Mouse (Mus musculus): ENCODE data around the gene Trpv1. TPM values are rescaled to one million over a fixed set of nuclear protein-coding genes. Genes with fewer than 3 reads are reported as not detected.

The Trpv1 gene
- polyA plus RNA-seq, 1 experiment from 2014 or later, result 0.14 TPM

- H3K4me2 ChIP-seq (replicated peaks), result no peak overlapping the region
- no peaks in the 10 kb centered on the region for H3K27me3 ChIP-seq
- H3K36me3 ChIP-seq, result no peaks in the 10 kb centered on the region
- H3K9me3 ChIP-seq, result no peaks in the 10 kb centered on the region
- H3K9ac ChIP-seq (replicated peaks), result no peak overlapping the region
- H3K27ac ChIP-seq (replicated peaks), result no peak overlapping the region
- ATAC-seq (replicated peaks), result no peak
- no peaks in the 10 kb centered on the region for H3K4me1 ChIP-seq
- 85% methylated on average over 7 of the region's 7 CpGs for WGBS
- H3K4me3 ChIP-seq, result no peak overlapping the region
Measured at GRCm38 (mm10) chr11:73205194-73205593, 28.9 kb upstream of the Trpv1 start.

DNA sequence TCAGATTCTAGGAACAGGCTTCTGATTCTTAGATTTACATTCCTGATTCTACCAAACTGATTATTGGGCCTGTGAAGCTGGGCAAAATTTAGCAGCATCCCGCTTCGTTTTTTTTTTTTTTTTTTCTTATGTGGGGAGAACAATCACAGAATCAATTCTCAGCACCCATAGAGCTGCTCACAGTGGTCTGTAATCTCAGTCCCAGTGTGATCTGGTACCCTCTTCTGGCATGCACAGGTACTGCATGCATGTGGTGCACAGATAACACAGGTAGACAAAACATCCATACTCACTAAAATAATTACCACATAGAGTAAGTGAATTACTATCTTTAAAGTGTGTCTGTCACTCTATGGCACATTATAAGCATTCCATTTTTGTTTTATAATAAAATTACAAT is 26.5 kb upstream of the Trpv1 start:
- no peak overlapping the region for H3K4me3 ChIP-seq
- no peaks in the 10 kb centered on the region for H3K36me3 ChIP-seq
- no peaks in the 10 kb centered on the region for H3K9me3 ChIP-seq
- no peak overlapping the region for H3K9ac ChIP-seq (replicated peaks)
- WGBS, result 84% methylated on average over 2 of the region's 2 CpGs
- no peaks in the 10 kb centered on the region for H3K27me3 ChIP-seq
- ATAC-seq (replicated peaks), result no peak
- H3K27ac ChIP-seq (replicated peaks), result no peak overlapping the region
- no peak overlapping the region for H3K4me2 ChIP-seq (replicated peaks)
- no peaks in the 10 kb centered on the region for H3K4me1 ChIP-seq

- Histone ChIP-seq H3K4me2 (replicated peaks) (no peak overlapping the region), H3K4me3 (no peak overlapping the region), H3K27ac (replicated peaks) (no peak overlapping the region), H3K27me3 (no peaks in the 10 kb centered on the region), H3K9ac (replicated peaks) (no peak overlapping the region), H3K9me3 (no peaks in the 10 kb centered on the region), H3K4me1 (no peaks in the 10 kb centered on the region), H3K36me3 (no peaks in the 10 kb centered on the region)
- ATAC-seq (replicated peaks), result no peak
- 76% methylated on average over 3 of the region's 3 CpGs for WGBS
Measured at GRCm38 (mm10) chr11:73213956-73214355, 20.1 kb upstream of the Trpv1 start.

GRCm38 (mm10) chr11:73219671-73220070 is 14.4 kb upstream of the Trpv1 start:
- H3K27me3 ChIP-seq, result no peaks in the 10 kb centered on the region
- H3K9ac ChIP-seq (replicated peaks), result no peak overlapping the region
- no peak overlapping the region for H3K4me3 ChIP-seq
- H3K4me1 ChIP-seq, result no peaks in the 10 kb centered on the region
- no peaks in the 10 kb centered on the region for H3K36me3 ChIP-seq
- WGBS, result 55% methylated on average over 2 of the region's 2 CpGs
- H3K27ac ChIP-seq (replicated peaks), result no peak overlapping the region
- ATAC-seq (replicated peaks), result no peak
- H3K9me3 ChIP-seq, result no peaks in the 10 kb centered on the region
- no peak overlapping the region for H3K4me2 ChIP-seq (replicated peaks)

- Histone ChIP-seq H3K27ac (replicated peaks) (no peak overlapping the region), H3K4me1 (no peaks in the 10 kb centered on the region), H3K9me3 (no peaks in the 10 kb centered on the region), H3K9ac (replicated peaks) (no peak overlapping the region), H3K4me3 (no peak overlapping the region), H3K4me2 (replicated peaks) (no peak overlapping the region), H3K36me3 (no peaks in the 10 kb centered on the region), H3K27me3 (no peaks in the 10 kb centered on the region)
- no peak for ATAC-seq (replicated peaks)
- WGBS, result 93% methylated on average over 1 of the region's 1 CpGs
Measured at GRCm38 (mm10) chr11:73220651-73221050, 13.4 kb upstream of the Trpv1 start.

DNA sequence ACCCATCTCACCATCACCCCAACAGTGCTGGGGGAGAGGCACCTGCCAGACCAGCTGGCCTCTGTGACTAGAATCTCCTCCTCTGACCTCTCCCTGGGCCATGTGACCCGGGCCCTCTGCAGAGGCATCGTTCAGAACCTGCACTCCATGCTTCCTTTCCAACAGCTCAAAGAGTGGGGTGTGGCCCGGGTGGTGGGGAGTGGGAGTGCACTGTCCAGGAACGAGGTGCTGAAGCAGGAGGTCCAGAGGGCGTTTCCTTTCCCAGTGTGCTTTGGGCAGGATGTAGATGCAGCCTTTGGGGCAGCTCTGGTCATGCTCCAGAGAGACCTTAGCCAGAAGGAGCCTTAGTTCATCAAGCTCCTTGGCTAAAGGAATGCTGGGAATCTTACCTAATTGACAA is 11.2 kb upstream of the Trpv1 start:
- WGBS, result 41% methylated on average over 5 of the region's 5 CpGs
- H3K9ac ChIP-seq (replicated peaks), result no peak overlapping the region
- H3K4me3 ChIP-seq, result no peak overlapping the region
- no peaks in the 10 kb centered on the region for H3K9me3 ChIP-seq
- no peak overlapping the region for H3K4me2 ChIP-seq (replicated peaks)
- no peak for ATAC-seq (replicated peaks)
- no peak overlapping the region for H3K27ac ChIP-seq (replicated peaks)
- H3K36me3 ChIP-seq, result no peaks in the 10 kb centered on the region
- H3K27me3 ChIP-seq, result no peaks in the 10 kb centered on the region
- H3K4me1 ChIP-seq, result no peaks in the 10 kb centered on the region

DNA sequence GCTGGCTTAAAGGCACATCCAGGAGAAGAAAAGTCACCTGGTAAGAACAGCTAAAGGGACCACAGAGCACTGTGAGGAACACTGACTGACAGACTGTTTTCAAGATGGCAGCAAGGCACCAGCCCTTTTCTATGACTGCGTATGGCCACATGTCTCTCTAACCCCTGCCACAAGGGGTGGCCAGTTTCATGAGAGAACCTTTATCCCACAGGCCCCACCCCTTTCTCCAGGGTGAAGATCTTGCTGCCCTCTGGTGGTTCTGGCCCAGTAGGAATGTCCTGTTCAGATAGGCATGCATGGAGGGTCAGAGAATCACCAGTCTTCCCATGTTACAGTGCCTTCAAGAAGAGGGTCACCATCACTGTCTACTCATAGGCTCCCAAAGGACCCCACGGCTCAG is 10.1 kb upstream of the Trpv1 start:
- Histone ChIP-seq H3K4me1 (no peaks in the 10 kb centered on the region), H3K9me3 (no peaks in the 10 kb centered on the region), H3K27me3 (no peaks in the 10 kb centered on the region), H3K4me3 (no peak overlapping the region), H3K4me2 (replicated peaks) (no peak overlapping the region), H3K36me3 (no peaks in the 10 kb centered on the region), H3K27ac (replicated peaks) (no peak overlapping the region), H3K9ac (replicated peaks) (no peak overlapping the region)
- 71% methylated on average over 2 of the region's 2 CpGs for WGBS
- ATAC-seq (replicated peaks), result no peak

DNA sequence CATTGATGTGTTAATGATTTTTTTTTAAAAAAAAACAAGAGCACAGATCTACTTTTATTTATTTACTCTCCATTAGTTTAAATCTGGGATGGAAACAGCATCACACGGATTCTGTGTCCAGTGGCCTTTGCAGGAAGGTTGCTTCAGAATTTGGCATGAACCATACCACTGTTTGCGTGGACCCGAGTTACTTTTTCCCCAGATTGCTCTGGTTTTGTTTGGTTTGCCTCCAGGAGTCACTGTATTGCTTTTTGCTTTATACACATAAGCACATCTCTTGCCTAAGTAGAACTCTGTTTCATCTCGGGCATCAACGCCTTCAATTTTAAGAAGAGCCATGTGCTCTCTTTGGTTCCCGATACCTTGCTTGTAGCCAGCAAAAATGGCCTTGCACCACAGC is 8.2 kb upstream of the Trpv1 start:
- Histone ChIP-seq H3K9me3 (no peaks in the 10 kb centered on the region), H3K27ac (replicated peaks) (no peak overlapping the region), H3K27me3 (no peaks in the 10 kb centered on the region), H3K36me3 (no peaks in the 10 kb centered on the region), H3K4me2 (replicated peaks) (no peak overlapping the region), H3K4me3 (no peak overlapping the region), H3K9ac (replicated peaks) (no peak overlapping the region), H3K4me1 (no peaks in the 10 kb centered on the region)
- 91% methylated on average over 6 of the region's 6 CpGs for WGBS
- ATAC-seq (replicated peaks), result no peak

DNA sequence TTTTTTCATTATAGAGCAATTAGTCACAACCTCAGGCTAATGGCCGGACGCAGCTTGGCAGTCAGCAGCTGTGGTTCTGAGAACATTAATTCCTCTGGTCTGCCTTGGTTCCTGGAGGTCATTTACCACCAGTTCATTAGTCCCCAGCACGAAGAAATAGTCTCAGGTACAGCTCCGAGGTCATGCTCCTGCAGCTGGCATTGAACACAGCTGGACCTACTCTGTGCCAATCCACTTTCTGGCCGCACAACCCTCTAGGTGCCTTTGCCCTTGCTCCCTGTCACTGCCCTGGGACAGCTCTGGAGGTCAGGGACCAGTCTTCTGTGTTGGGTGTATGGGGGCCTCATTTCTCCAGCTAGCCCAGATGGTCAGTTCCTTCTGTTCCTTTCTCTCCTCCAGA is 5.2 kb upstream of the Trpv1 start:
- Histone ChIP-seq H3K4me2 (replicated peaks) (no peak overlapping the region), H3K4me1 (no peaks in the 10 kb centered on the region), H3K9ac (replicated peaks) (no peak overlapping the region), H3K27ac (replicated peaks) (no peak overlapping the region), H3K9me3 (no peaks in the 10 kb centered on the region), H3K27me3 (no peaks in the 10 kb centered on the region), H3K36me3 (no peaks in the 10 kb centered on the region), H3K4me3 (no peak overlapping the region)
- WGBS, result 86% methylated on average over 5 of the region's 5 CpGs
- ATAC-seq (replicated peaks), result no peak

GRCm38 (mm10) chr11:73230081-73230480 is 4.0 kb upstream of the Trpv1 start:
- no peak for ATAC-seq (replicated peaks)
- Histone ChIP-seq H3K4me3 (no peak overlapping the region), H3K27me3 (no peaks in the 10 kb centered on the region), H3K4me2 (replicated peaks) (no peak overlapping the region), H3K9ac (replicated peaks) (no peak overlapping the region), H3K36me3 (no peaks in the 10 kb centered on the region), H3K4me1 (no peaks in the 10 kb centered on the region), H3K9me3 (no peaks in the 10 kb centered on the region), H3K27ac (replicated peaks) (no peak overlapping the region)
- WGBS, result 94% methylated on average over 5 of the region's 5 CpGs

DNA sequence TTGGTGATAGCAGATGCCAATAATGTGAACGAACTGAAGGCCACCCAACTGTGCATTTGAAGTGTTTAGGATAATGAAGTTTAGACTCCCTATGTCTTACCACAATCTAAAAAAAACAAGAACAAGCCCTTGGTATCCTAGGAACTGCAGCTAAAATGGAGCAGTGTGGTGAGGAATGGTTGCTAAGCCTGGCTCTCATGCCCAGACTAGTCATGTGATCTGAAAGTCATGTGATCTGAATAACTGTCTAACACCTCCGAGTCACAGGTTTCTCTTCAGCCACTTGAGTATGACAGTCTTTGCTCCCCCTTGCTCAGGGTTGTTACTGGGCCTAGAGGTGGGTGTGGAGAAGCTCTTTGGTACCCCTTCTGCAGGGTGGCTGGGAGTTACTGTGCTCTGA is 1.6 kb upstream of the Trpv1 start:
- H3K9me3 ChIP-seq, result no peaks in the 10 kb centered on the region
- H3K27ac ChIP-seq (replicated peaks), result no peak overlapping the region
- H3K4me1 ChIP-seq, result no peaks in the 10 kb centered on the region
- 52% methylated on average over 2 of the region's 2 CpGs for WGBS
- H3K27me3 ChIP-seq, result no peaks in the 10 kb centered on the region
- no peaks in the 10 kb centered on the region for H3K36me3 ChIP-seq
- H3K4me3 ChIP-seq, result no peak overlapping the region
- no peak overlapping the region for H3K9ac ChIP-seq (replicated peaks)
- no peak for ATAC-seq (replicated peaks)
- no peak overlapping the region for H3K4me2 ChIP-seq (replicated peaks)

DNA sequence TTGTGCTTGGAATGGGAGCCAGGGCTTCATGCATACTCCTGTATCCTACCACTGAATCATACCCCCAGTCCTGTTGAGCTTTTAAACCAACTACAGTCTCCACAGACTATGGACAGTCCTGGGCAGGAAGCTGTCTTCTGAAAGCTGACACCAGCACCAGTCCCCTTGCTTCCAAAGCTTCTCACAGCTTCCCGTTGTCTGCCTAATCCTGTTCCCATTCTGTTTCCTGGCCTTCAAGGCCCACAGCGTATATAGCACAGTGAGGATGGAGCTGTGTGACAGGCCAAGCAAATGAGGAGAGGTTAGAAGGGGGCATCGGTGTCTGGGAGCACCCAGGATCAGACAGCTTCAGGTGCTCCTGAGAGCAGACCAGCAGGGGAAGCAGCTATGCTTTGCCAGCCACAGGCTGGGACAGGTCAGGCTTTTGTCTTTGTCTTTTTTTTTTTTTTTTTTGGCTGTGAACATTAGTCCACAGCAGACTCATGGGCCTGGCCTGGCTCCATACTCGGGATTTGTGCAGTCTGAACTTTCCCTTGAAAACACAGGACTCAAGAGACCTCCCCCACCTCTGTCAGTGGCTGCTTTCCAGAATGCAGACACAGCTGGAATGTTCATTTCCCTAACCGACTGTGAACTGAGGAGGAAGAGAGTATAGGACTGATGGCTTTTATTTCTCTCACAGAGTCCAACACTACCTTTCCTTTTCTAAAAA is 2.1 kb downstream of the Trpv1 start:
- Histone ChIP-seq H3K27ac (replicated peaks) (no peak overlapping the region), H3K4me2 (replicated peaks) (no peak overlapping the region), H3K4me1 (no peaks in the 10 kb centered on the region), H3K36me3 (no peaks in the 10 kb centered on the region), H3K27me3 (no peaks in the 10 kb centered on the region), H3K9me3 (no peaks in the 10 kb centered on the region), H3K9ac (replicated peaks) (no peak overlapping the region), H3K4me3 (no peak overlapping the region)
- WGBS, result 36% methylated on average over 5 of the region's 5 CpGs
- no peak for ATAC-seq (replicated peaks)

DNA sequence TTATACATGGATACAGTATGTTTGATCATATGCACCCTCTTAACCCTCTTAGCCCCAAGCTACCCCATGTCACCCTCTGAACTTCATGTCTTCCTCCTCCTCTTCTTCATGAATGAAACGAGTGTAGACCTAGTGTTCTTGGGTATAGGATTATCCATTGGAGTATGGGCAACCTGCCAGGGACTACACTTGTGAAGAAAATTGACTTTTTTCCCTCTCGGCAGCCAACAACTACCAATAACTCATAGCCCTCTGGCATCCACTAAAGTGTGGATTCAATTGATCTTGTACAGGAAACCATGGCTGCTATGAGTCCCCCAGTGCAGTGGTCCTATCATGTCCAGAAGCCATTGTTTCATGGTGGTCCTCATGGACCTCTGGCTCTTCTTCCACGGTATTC is 2.6 kb downstream of the Trpv1 start:
- no peak overlapping the region for H3K27ac ChIP-seq (replicated peaks)
- no peaks in the 10 kb centered on the region for H3K4me1 ChIP-seq
- no peaks in the 10 kb centered on the region for H3K9me3 ChIP-seq
- no peaks in the 10 kb centered on the region for H3K36me3 ChIP-seq
- no peaks in the 10 kb centered on the region for H3K27me3 ChIP-seq
- no peak overlapping the region for H3K4me2 ChIP-seq (replicated peaks)
- 78% methylated on average over 3 of the region's 3 CpGs for WGBS
- no peak overlapping the region for H3K4me3 ChIP-seq
- ATAC-seq (replicated peaks), result no peak
- H3K9ac ChIP-seq (replicated peaks), result no peak overlapping the region
